Mouse (Mus musculus) forebrain, embryonic 13.5 days (tissue): ENCODE measurements around the gene Masp1. TPM values are rescaled to one million over a fixed set of nuclear protein-coding genes. Genes with fewer than 3 reads are reported as not detected.

Experiments used
- ATAC-seq: fragments of 200-750 bp; cut with Nextera tagmentation; 2 replicates; pipeline ENCODE4 v1.8.0; 2017
- H3K27ac ChIP-seq: fragments of 300-500 bp; sonication (generic); 2 replicates; pipeline ENCODE4 v1.5.1; 2015; ENCODE audit warnings: inconsistent platforms, mild to moderate bottlenecking, moderate library complexity
- H3K27me3 ChIP-seq: fragments of 300-500 bp; sonication (generic); 2 replicates; pipeline ENCODE4 v1.6.1; 2015; ENCODE audit warnings: mild to moderate bottlenecking, inconsistent platforms
- H3K36me3 ChIP-seq: fragments of 300-500 bp; sonication (generic); 2 replicates; pipeline ENCODE4 v1.6.1; 2015; ENCODE audit warnings: mild to moderate bottlenecking, inconsistent platforms; ENCODE audit not compliant: poor library complexity, severe bottlenecking
- H3K4me1 ChIP-seq: fragments of 300-500 bp; sonication (generic); 2 replicates; pipeline ENCODE4 v1.6.1; 2015; ENCODE audit warnings: inconsistent platforms
- H3K4me2 ChIP-seq: fragments of 300-500 bp; sonication (generic); 2 replicates; pipeline ENCODE4 v1.6.1; 2015; ENCODE audit warnings: inconsistent platforms, mild to moderate bottlenecking, moderate library complexity
- H3K4me3 ChIP-seq: fragments of 300-500 bp; sonication (generic); 2 replicates; pipeline ENCODE4 v1.5.1; 2015; ENCODE audit warnings: mild to moderate bottlenecking, inconsistent platforms
- H3K9ac ChIP-seq: fragments of 300-500 bp; sonication (generic); 2 replicates; pipeline ENCODE4 v1.6.1; 2015; ENCODE audit warnings: mild to moderate bottlenecking, inconsistent platforms
- H3K9me3 ChIP-seq: fragments of 300-500 bp; sonication (generic); replicated peaks from 2 replicates; pipeline ENCODE4 v1.6.1; 2016; ENCODE audit warnings: inconsistent platforms
- WGBS: fragments of 180-500 bp; shearing (Covaris S2); methylation state at CpG from one replicate; pipeline ENCODE4 v1.1.7; 2015; 5-methylcytosine and 5-hydroxymethylcytosine counted together
- polyA plus RNA-seq: library from polyadenylated mRNA; unstranded; fragments of >200 nt; fragmentation: Nextera tagmentation; extraction: Ambion mirVana; gene quantifications from 2 replicates; pipeline ENCODE4 v1.2.1, GENCODE M21; 2015

Gene Masp1
- polyA plus RNA-seq, 1 experiment from 2014 or later, result 53.5 TPM

DNA sequence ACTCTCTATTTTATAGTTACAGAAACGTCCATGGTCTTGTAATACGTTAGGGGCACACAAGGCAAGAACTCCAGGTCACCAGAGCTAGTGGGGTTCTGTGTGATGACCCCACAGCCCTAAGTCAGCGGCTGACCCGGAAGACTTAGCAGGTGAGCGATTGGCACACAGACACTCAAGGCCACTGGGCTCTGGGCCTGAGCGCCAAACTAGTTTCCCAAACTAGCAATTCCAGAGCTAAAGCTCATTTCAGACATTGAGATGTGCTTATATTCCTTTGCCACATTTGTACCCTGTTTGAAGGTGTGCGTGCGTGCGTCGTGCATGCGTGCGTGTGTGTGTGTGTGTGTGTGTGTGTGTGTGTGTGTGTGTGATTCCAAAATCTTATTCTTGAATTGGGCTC, 37.8 kb downstream of the Masp1 start:
- H3K9ac ChIP-seq, result no peak overlapping the region
- no peak overlapping the region for H3K27ac ChIP-seq
- H3K4me2 ChIP-seq, result no peak overlapping the region
- WGBS, result 97% methylated on average over 12 of the region's 12 CpGs
- H3K9me3 ChIP-seq, result no peaks in the 10 kb centered on the region
- H3K4me3 ChIP-seq, result no peak overlapping the region
- no peaks in the 10 kb centered on the region for H3K27me3 ChIP-seq
- no peaks in the 10 kb centered on the region for H3K4me1 ChIP-seq
- ATAC-seq, result no peak
- H3K36me3 ChIP-seq, result peaks cover 75% of the 10 kb centered on the region

DNA sequence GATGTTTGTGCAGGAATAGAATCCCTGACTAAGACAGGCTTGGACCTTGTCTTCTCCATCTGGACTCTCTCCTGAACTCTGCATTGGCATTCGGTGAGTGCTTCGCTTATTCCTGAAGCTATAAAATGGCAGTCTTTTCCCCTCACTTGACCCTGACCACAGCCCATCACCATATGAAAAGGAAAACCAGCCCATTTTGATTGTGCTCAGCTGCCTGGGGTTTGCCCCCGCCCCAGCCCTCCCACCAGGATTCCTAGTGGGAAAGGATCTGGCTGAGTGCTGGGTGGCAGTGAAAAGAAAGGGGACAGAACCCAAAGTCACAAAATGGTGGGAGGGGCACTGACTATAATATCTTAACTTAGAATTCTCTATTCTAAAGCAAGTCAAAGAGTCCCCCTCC, 38.4 kb downstream of the Masp1 start:
- no peak overlapping the region for H3K9ac ChIP-seq
- no peak overlapping the region for H3K4me2 ChIP-seq
- H3K27me3 ChIP-seq, result no peaks in the 10 kb centered on the region
- no peak for ATAC-seq
- H3K36me3 ChIP-seq, result peaks cover 70% of the 10 kb centered on the region
- H3K4me1 ChIP-seq, result no peaks in the 10 kb centered on the region
- no peaks in the 10 kb centered on the region for H3K9me3 ChIP-seq
- H3K4me3 ChIP-seq, result no peak overlapping the region
- no peak overlapping the region for H3K27ac ChIP-seq
- WGBS, result 48% methylated on average over 3 of the region's 3 CpGs

DNA sequence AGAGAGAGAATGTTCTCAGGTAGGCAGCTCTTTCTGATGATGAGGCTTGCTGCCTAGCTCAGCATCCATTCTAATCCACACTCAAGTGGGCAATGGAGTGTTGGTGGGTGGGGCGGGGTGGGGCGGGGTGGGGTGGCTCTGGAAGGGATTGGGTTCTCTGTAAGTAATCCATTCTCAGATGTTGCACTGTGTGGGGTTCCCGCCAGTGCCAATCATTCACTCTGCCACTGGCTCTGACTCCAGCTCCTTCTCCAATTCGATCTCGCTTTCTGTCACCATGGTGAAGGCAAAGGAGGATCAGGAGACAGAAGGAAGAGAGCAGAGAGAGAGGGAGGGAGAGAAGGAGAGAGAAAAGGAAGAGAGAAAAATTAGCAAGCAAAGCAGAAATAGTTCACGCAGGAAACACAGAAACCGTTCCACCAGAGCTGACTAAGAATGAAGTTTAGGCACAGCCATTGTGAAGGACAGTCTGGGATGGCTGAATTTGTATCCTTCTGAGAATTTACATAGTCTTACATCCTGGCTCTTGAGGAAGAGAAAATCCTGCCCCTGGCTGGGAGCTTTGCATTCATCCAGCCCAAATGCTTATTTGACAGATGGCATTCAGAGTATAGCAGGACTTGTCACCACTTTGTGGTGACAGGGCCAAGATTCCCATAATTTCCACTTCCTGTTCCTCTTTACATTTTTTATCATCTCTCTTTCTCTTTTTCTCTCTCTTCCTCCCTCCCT, 40.6 kb downstream of the Masp1 start:
- ATAC-seq, result no peak; the same call in 1 of the 2 replicates
- H3K9ac ChIP-seq, result no peak overlapping the region
- H3K27ac ChIP-seq, result no peak overlapping the region
- 75% methylated on average over 7 of the region's 7 CpGs for WGBS
- no peak overlapping the region for H3K4me2 ChIP-seq
- no peaks in the 10 kb centered on the region for H3K27me3 ChIP-seq
- no peaks in the 10 kb centered on the region for H3K9me3 ChIP-seq
- H3K36me3 ChIP-seq, result peaks cover 60% of the 10 kb centered on the region
- H3K4me1 ChIP-seq, result no peaks in the 10 kb centered on the region
- no peak overlapping the region for H3K4me3 ChIP-seq

DNA sequence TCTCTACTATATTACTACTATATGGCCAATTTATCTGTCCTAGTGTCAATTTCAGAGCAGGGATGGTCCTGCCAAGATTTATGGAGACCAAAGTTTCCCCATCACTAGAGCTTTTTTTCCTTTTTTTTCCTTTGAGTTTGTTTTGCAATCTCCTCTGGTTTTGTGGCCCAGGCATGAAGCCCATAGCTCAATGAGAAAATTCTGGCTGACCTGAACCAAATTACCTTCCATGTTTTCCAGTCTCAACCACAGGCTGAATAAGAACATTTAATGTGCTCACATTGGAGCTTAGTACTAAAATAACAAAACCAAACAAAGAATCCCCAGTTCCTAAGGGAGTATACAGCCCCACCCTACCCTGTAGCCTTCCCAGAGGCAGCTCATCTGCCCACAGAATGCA, 44.0 kb downstream of the Masp1 start:
- Histone ChIP-seq H3K27ac (no peak overlapping the region), H3K9ac (no peak overlapping the region), H3K4me1 (no peaks in the 10 kb centered on the region), H3K36me3 (peaks cover 60% of the 10 kb centered on the region), H3K4me2 (no peak overlapping the region), H3K9me3 (no peaks in the 10 kb centered on the region), H3K4me3 (no peak overlapping the region), H3K27me3 (no peaks in the 10 kb centered on the region)
- no peak for ATAC-seq

DNA sequence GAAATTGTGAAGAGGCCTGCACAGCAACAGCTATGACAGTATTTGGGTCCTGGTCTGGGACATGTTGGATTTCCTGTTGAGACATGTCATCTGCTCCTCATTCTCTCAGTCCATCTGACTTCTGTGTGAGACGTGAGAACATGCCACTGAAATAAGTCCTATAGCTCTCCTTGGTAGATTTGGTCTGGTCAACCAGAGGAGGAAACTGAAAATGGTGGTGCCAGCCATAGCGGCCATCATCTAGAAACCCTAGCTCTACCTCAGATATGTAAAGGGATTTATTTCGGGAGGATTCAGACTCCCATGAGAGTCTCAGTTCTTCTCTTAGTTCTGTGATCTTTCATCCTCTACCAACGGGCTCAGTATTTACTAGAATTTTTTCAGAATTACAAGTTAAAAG, 45.0 kb downstream of the Masp1 start:
- ATAC-seq, result no peak
- no peak overlapping the region for H3K4me3 ChIP-seq
- H3K36me3 ChIP-seq, result peaks cover 62% of the 10 kb centered on the region
- H3K27ac ChIP-seq, result no peak overlapping the region
- no peaks in the 10 kb centered on the region for H3K27me3 ChIP-seq
- WGBS, result 94% methylated on average over 4 of the region's 4 CpGs
- no peak overlapping the region for H3K9ac ChIP-seq
- no peaks in the 10 kb centered on the region for H3K9me3 ChIP-seq
- no peaks in the 10 kb centered on the region for H3K4me1 ChIP-seq
- H3K4me2 ChIP-seq, result no peak overlapping the region

DNA sequence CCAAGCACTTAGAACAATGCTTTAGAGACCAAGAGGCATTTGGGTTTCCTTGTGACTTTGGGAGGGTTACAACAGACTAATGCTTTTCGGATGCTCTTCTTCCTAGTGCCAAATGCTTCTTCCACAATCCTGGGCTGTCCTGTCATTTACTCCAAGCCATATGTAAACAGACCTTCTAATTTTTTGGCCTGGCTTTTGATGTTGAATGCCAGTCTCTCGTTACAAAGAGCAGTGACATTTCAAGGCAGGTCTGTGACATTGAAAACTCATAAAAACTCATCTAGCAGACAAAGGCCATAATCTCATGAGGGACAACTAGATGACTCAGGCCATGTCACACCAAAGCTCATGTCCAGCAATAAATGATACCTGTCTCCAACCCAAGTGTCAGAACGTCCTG, 48.6 kb downstream of the Masp1 start:
- no peaks in the 10 kb centered on the region for H3K9me3 ChIP-seq
- H3K4me1 ChIP-seq, result no peaks in the 10 kb centered on the region
- H3K4me3 ChIP-seq, result no peak overlapping the region
- ATAC-seq, result no peak
- H3K9ac ChIP-seq, result no peak overlapping the region
- peaks cover 63% of the 10 kb centered on the region for H3K36me3 ChIP-seq
- no peak overlapping the region for H3K4me2 ChIP-seq
- H3K27me3 ChIP-seq, result no peaks in the 10 kb centered on the region
- no peak overlapping the region for H3K27ac ChIP-seq
- 75% methylated on average over 3 of the region's 3 CpGs for WGBS

DNA sequence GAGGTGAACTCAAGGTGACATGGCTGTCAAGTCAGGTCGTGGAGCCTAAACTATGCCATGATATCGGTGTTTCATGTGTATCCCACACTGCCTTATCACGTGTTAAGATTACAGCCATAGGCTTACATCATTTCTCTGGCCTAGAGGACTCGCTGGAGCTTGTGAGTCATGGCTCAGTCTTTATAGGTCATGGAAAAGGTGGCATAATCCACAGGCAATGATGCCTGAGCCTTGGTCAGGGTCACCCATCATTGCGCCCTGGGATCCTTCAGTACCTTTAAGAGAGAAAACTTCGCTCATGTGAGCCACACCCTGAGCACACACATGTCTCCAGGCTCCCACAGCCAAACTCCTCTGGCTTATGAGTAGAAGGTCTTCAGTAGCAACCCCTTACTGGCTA, 49.1 kb downstream of the Masp1 start:
- Histone ChIP-seq H3K27ac (no peak overlapping the region), H3K4me2 (no peak overlapping the region), H3K9me3 (no peaks in the 10 kb centered on the region), H3K36me3 (peaks cover 60% of the 10 kb centered on the region), H3K4me3 (no peak overlapping the region), H3K9ac (no peak overlapping the region), H3K4me1 (no peaks in the 10 kb centered on the region), H3K27me3 (no peaks in the 10 kb centered on the region)
- ATAC-seq, result no peak
- 95% methylated on average over 6 of the region's 6 CpGs for WGBS

DNA sequence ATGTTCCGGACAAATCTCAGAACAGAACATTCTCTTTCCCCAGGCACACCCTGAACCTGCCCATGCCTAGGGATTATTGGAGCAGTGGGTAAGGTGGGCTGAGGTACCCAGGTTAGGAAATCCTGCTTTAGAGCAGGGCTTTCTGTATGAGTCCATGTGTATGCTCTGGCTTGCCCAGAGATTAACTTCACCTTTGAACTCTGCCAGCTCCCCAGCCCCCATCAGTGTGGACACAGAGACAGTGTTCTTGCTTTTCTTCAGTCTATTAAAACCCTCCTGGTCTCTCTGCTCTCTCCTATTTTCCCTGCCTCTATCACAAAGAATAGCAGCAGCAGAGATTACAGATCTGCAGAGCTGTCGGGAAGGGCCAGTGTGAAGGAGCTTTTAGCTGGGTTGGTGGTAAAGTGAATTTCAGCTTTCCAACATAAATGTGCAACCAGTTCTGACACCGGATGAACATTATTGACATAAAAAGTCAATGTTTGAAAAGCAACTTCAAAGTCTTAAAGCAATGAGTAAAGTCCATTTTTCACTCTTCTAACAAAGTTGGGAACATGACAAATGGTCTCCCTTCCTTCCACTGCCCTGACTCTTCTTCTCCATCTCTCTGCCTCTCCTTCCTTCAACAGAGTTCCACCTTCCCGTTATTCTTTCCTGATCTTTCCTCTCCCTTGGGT, 56.8 kb downstream of the Masp1 start:
- WGBS, result 84% methylated on average over 4 of the region's 4 CpGs
- Histone ChIP-seq H3K4me1 (no peaks in the 10 kb centered on the region), H3K9me3 (no peaks in the 10 kb centered on the region), H3K27me3 (no peaks in the 10 kb centered on the region), H3K27ac (no peak overlapping the region), H3K4me2 (no peak overlapping the region), H3K36me3 (peaks cover 5% of the 10 kb centered on the region; the same call in 1 of the 2 replicates), H3K9ac (no peak overlapping the region), H3K4me3 (no peak overlapping the region)
- no peak for ATAC-seq

DNA sequence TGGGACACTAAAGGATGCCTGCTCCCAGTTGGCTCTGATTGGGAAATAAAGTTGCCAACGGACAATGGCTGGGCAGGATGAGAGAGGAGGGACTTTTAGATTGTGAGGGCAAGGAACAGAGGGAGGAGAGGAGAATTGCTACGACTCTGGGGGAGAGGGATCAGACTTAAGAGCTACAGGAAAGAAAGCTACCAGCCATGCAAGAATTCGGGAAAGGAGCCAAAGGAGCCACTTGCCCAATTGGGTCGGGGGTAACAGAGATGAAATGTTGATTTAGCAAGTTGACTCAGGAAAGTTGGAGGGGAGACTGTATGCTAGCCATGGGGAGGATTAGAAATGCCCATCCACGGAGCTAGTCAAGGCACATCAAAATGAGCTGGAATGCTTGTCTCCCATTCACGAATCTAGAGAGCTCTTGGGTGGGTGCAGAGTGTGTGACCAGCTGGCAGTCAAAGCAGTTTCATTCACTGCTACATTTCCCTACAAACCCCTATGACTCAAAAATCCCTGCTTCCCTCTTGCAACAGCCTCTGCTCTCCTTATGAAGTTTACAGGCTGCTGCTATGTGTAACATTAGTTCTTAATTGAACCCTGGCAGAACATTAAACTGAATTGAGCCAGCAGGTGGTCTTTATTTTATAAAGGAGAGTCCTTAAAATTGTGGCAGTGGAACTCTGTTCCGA, 61.6 kb downstream of the Masp1 start:
- 45% methylated on average over 7 of the region's 7 CpGs for whole genome bisulfite sequencing
- no peaks in the 10 kb centered on the region for H3K4me1 ChIP-seq

DNA sequence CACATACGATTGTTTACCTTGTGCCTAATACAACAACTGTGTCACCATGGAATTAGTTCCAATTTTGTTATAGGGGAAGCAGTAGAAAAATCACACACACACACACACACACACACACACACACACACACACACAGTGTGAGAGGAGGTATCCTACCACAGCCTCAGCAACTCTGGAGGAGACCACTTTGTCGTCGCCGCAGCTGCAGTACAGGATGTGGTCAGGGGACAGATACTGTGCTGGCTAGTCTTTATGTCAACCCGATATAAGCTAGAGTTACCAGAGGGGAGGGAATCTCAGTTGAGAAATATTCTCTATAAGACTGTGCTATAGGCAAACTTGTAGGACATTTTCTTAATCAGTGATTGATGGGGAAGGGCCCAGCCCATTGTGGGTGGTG, 63.3 kb downstream of the Masp1 start:
- Histone ChIP-seq H3K9me3 (no peaks in the 10 kb centered on the region), H3K4me2 (no peak overlapping the region), H3K27ac (no peak overlapping the region), H3K4me1 (no peaks in the 10 kb centered on the region), H3K36me3 (no peaks in the 10 kb centered on the region), H3K9ac (no peak overlapping the region), H3K4me3 (no peak overlapping the region), H3K27me3 (0 out of 2 replicates have a peak, but pooled peaks cover 2% of the 10 kb centered on the region)
- WGBS, result 92% methylated on average over 5 of the region's 5 CpGs
- no peak for ATAC-seq

More for the DNA sequence above, 61.6 kb downstream of the Masp1 start:
- no peaks in the 10 kb centered on the region for H3K36me3 ChIP-seq
- no peak overlapping the region for H3K27ac ChIP-seq
- H3K4me3 ChIP-seq, result no peak overlapping the region
- 0 out of 2 replicates have a peak, but pooled peaks cover 2% of the 10 kb centered on the region for H3K27me3 ChIP-seq
- ATAC-seq, result no peak
- no peak overlapping the region for H3K4me2 ChIP-seq
- no peaks in the 10 kb centered on the region for H3K9me3 ChIP-seq
- H3K9ac ChIP-seq, result no peak overlapping the region

DNA sequence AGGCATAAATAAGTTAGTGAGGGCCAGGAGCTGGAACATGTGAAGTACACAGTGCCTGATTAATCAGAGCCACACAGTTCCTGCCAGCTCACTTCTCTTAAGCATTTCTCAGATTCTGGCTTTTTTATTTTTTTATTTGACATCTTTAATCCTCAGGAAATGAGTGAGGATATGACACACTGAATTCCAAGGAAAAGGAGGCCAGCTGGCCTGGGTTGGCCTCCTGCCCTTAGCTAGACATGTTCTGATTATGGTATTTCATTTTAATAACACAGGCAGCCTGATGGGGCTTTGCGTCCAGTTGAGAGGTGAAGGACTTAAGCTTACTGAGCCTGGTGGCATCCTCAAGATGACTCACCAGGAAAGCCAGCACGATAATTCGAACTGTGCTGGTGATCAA, 64.1 kb downstream of the Masp1 start:
- Histone ChIP-seq H3K4me2 (no peak overlapping the region), H3K4me3 (no peak overlapping the region), H3K9ac (no peak overlapping the region), H3K27ac (no peak overlapping the region), H3K9me3 (no peaks in the 10 kb centered on the region), H3K4me1 (no peaks in the 10 kb centered on the region), H3K36me3 (no peaks in the 10 kb centered on the region), H3K27me3 (0 out of 2 replicates have a peak, but pooled peaks cover 2% of the 10 kb centered on the region)
- no peak for ATAC-seq
- WGBS, result 90% methylated on average over 3 of the region's 3 CpGs

DNA sequence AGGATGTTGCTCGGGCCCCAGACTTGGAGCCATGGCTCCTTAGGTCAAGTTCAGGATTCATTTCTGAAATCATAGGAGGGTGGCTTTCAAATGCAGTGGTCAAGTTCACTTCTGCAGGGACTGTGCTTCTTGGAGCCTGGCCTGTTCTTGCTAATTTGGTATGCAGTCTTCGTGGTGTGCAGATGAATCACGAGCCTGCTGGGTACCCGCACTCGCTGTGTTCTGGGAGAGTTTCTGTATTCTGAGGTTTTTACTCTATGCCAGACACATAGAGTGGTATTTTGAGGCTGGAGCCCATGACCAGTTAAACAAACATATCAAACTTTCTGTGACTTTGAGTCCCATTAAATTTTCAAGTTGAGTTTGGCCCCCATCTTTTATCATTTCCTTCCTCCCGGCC, 66.2 kb downstream of the Masp1 start:
- H3K27ac ChIP-seq, result no peak overlapping the region
- 0 out of 2 replicates have a peak, but pooled peaks cover 2% of the 10 kb centered on the region for H3K27me3 ChIP-seq
- no peak for ATAC-seq
- H3K4me2 ChIP-seq, result no peak overlapping the region
- H3K4me1 ChIP-seq, result no peaks in the 10 kb centered on the region
- H3K9ac ChIP-seq, result no peak overlapping the region
- H3K9me3 ChIP-seq, result no peaks in the 10 kb centered on the region
- no peak overlapping the region for H3K4me3 ChIP-seq
- H3K36me3 ChIP-seq, result no peaks in the 10 kb centered on the region
- WGBS, result 80% methylated on average over 6 of the region's 6 CpGs
